Mouse (Mus musculus) brain, embryonic 14.5 days (tissue): ENCODE data around the gene Coro1b. TPM values are rescaled to one million over a fixed set of nuclear protein-coding genes. Genes with fewer than 3 reads are reported as not detected.

ENCODE experiments used
- DNase-seq: peaks from one replicate; pipeline ENCODE4 v3.0.0-alpha.2; 2011; ENCODE audit warnings: low read depth
- CTCF ChIP-seq: fragments of 200-500 bp; IDR thresholded peaks from 2 replicates; pipeline ENCODE4 v1.5.1; 2012; ENCODE audit warnings: inconsistent platforms, mild to moderate bottlenecking, moderate library complexity, borderline replicate concordance; ENCODE audit not compliant: insufficient read depth, insufficient read length; ENCODE audit errors: extremely low read depth
- POLR2A ChIP-seq: fragments of 200-500 bp; IDR thresholded peaks from 2 replicates; pipeline ENCODE4 v1.6.1; 2012; ENCODE audit warnings: mild to moderate bottlenecking, inconsistent platforms, borderline replicate concordance; ENCODE audit not compliant: poor library complexity, insufficient read depth, insufficient read length, severe bottlenecking; ENCODE audit errors: extremely low read depth
- polyA plus RNA-seq: library from polyadenylated mRNA; depleted of rRNA; stranded (reverse); fragments of >200 nt; gene quantifications from 2 replicates; pipeline ENCODE4 v1.2.3, GENCODE M21; 2012; rRNA removed

Gene Coro1b
- polyA plus RNA-seq, 1 experiment, result 210 TPM

- TF ChIP-seq POLR2A (no peak), CTCF (no peak)
- no peak for DNase-seq
Measured at GRCm38 (mm10) chr19:4197180-4197579, 48.8 kb downstream of the Coro1b start.

- DNase-seq, result peak; percentile 98
- TF ChIP-seq POLR2A (peak; percentile 30; the same call in 1 of the 2 replicates), CTCF (no peak)
Measured at GRCm38 (mm10) chr19:4201291-4201909, 53.0 kb downstream of the Coro1b start, which contains the start of gene Rad9a. Rad9a (minus strand) TSS chr19:4201662.

GRCm38 (mm10) chr19:4202149-4202548 is 53.7 kb downstream of the Coro1b start:
- TF ChIP-seq CTCF (no peak), POLR2A (no peak)
- no peak for DNase-seq

GRCm38 (mm10) chr19:4203148-4203547 is 54.7 kb downstream of the Coro1b start:
- no peak for DNase-seq
- TF ChIP-seq CTCF (no peak), POLR2A (no peak)

Other genes starting within 250 kb of the Coro1b start
- gene Tcirg1, start 241.5 kb upstream of the Coro1b start, polyA plus RNA-seq, result 31.4 and 45.2 TPM in 2 replicates
- gene Ndufs8, start 235.8 kb upstream of the Coro1b start, polyA plus RNA-seq, result 184 and 218 TPM in 2 replicates
- 1.2 and 1.8 TPM in 2 replicates for gene Aldh3b1, start 218.8 kb upstream of the Coro1b start, polyA plus RNA-seq
- gene Unc93b1, start 213.4 kb upstream of the Coro1b start, polyA plus RNA-seq, result 12.3 and 13.4 TPM in 2 replicates
- 0.01 and 0.05 TPM in 2 replicates for gene Aldh3b3, start 190.0 kb upstream of the Coro1b start, polyA plus RNA-seq
- gene Aldh3b2, start 176.3 kb upstream of the Coro1b start, polyA plus RNA-seq, result 1.1 and 1.3 TPM in 2 replicates
- gene Acy3, start 162.0 kb upstream of the Coro1b start, polyA plus RNA-seq, result 2.5 and 2.7 TPM in 2 replicates
- 0.16 and 0.46 TPM in 2 replicates for gene Tbx10, start 155.9 kb upstream of the Coro1b start, polyA plus RNA-seq
- gene Nudt8, start 148.0 kb upstream of the Coro1b start, polyA plus RNA-seq, result 16.4 and 17.5 TPM in 2 replicates
- gene Gm49405, start 148.0 kb upstream of the Coro1b start, polyA plus RNA-seq, result 8.3 and 9.0 TPM in 2 replicates
- 18.4 and 22.7 TPM in 2 replicates for gene Doc2g, start 145.3 kb upstream of the Coro1b start, polyA plus RNA-seq
- 174 and 194 TPM in 2 replicates for gene Ndufv1, start 135.8 kb upstream of the Coro1b start, polyA plus RNA-seq
- gene Gstp1, start 110.6 kb upstream of the Coro1b start, polyA plus RNA-seq, result 266 and 307 TPM in 2 replicates
- gene Gstp2, start 102.6 kb upstream of the Coro1b start, polyA plus RNA-seq, result 2.9 and 9.0 TPM in 2 replicates
- gene Gstp3, start 89.0 kb upstream of the Coro1b start, polyA plus RNA-seq, result not detected in 2 replicates
- gene Cabp2, start 67.0 kb upstream of the Coro1b start, polyA plus RNA-seq, result not detected in 2 replicates
- 56.1 and 82.2 TPM in 2 replicates for gene Cdk2ap2, start 51.4 kb upstream of the Coro1b start, polyA plus RNA-seq
- gene Pitpnm1, start 48.6 kb upstream of the Coro1b start, polyA plus RNA-seq, result 149 and 158 TPM in 2 replicates
- gene Aip, start 22.8 kb upstream of the Coro1b start, polyA plus RNA-seq, result 80.0 and 88.6 TPM in 2 replicates
- gene Gpr152, start 8.8 kb upstream of the Coro1b start, polyA plus RNA-seq, result 0.08 TPM in 2 replicates
- gene Cabp4, start 4.6 kb upstream of the Coro1b start, polyA plus RNA-seq, result 0.05 and 0.19 TPM in 2 replicates
- gene Ptprcap, start 5.0 kb downstream of the Coro1b start, polyA plus RNA-seq, result 1.5 and 2.0 TPM in 2 replicates
- 59.5 and 87.7 TPM in 2 replicates for gene Rps6kb2, start 14.7 kb downstream of the Coro1b start, polyA plus RNA-seq
- gene Carns1, start 26.9 kb downstream of the Coro1b start, polyA plus RNA-seq, result 4.1 and 4.3 TPM in 2 replicates
- gene Tbc1d10c, start 42.7 kb downstream of the Coro1b start, polyA plus RNA-seq, result 1.8 and 2.2 TPM in 2 replicates
- 426 and 472 TPM in 2 replicates for gene Ppp1ca, start 43.4 kb downstream of the Coro1b start, polyA plus RNA-seq
- gene Rad9a, start 53.0 kb downstream of the Coro1b start, polyA plus RNA-seq, result 32.7 and 49.1 TPM in 2 replicates
- gene Clcf1, start 65.6 kb downstream of the Coro1b start, polyA plus RNA-seq, result 2.3 and 3.7 TPM in 2 replicates
- gene AC109138.7, start 65.7 kb downstream of the Coro1b start, polyA plus RNA-seq, result not detected in 2 replicates
- 23.6 and 36.5 TPM in 2 replicates for gene Pold4, start 83.3 kb downstream of the Coro1b start, polyA plus RNA-seq
- gene Ssh3, start 120.6 kb downstream of the Coro1b start, polyA plus RNA-seq, result 50.4 and 57.5 TPM in 2 replicates
- gene Ankrd13d, start 134.5 kb downstream of the Coro1b start, polyA plus RNA-seq, result 53.4 and 54.2 TPM in 2 replicates
- 114 and 119 TPM in 2 replicates for gene Grk2, start 157.6 kb downstream of the Coro1b start, polyA plus RNA-seq
- 86.9 and 88.9 TPM in 2 replicates for gene Kdm2a, start 249.7 kb downstream of the Coro1b start, polyA plus RNA-seq